Mouse (Mus musculus) T-cell, adult 2 months (primary cell): ENCODE measurements around the gene Gm45716.
"Not testable (repeated sequence)": the region's sequence is repeated elsewhere in the genome, so short reads cannot be mapped to it uniquely, and the experiment has no call there.

Experiments used
- DNase-seq: peaks from one replicate; pipeline ENCODE4 v3.0.0; 2022; ENCODE audit warnings: low spot score

Gm45716 gene

GRCm38 (mm10) chr11:90250189-90250588 is 62.7 kb downstream of the Gm45716 start:
- no peak for DNase-seq

GRCm38 (mm10) chr11:90250730-90251129 is 63.2 kb downstream of the Gm45716 start:
- peak; percentile 35 for DNase-seq

- no peak for DNase-seq
Observed at GRCm38 (mm10) chr11:90251923-90252322, 64.4 kb downstream of the Gm45716 start.

GRCm38 (mm10) chr11:90252366-90252765 is 64.9 kb downstream of the Gm45716 start:
- DNase-seq, result no peak

- no peak for DNase-seq
Observed at GRCm38 (mm10) chr11:90254536-90254935, 67.1 kb downstream of the Gm45716 start.

- DNase-seq, result no peak
Observed at GRCm38 (mm10) chr11:90255687-90256086, 68.2 kb downstream of the Gm45716 start.

GRCm38 (mm10) chr11:90256833-90257525 is 69.5 kb downstream of the Gm45716 start:
- DNase-seq, result peak; percentile 70

GRCm38 (mm10) chr11:90258321-90258927 is 70.9 kb downstream of the Gm45716 start:
- no peak for DNase-seq

- no peak for DNase-seq
Observed at GRCm38 (mm10) chr11:90259071-90259470, 71.6 kb downstream of the Gm45716 start.

- DNase-seq, result no peak
Observed at GRCm38 (mm10) chr11:90259826-90260225, 72.3 kb downstream of the Gm45716 start.

GRCm38 (mm10) chr11:90264180-90264579 is 76.7 kb downstream of the Gm45716 start:
- DNase-seq, result peak; percentile 76

- DNase-seq, result no peak
Observed at GRCm38 (mm10) chr11:90265581-90265980, 78.1 kb downstream of the Gm45716 start.

GRCm38 (mm10) chr11:90268934-90269333 is 81.5 kb downstream of the Gm45716 start:
- DNase-seq, result no peak

- DNase-seq, result no peak
Observed at GRCm38 (mm10) chr11:90269398-90270123, 82.1 kb downstream of the Gm45716 start.

- DNase-seq, result no peak
Observed at GRCm38 (mm10) chr11:90270132-90270877, 82.8 kb downstream of the Gm45716 start.

- no peak for DNase-seq
Observed at GRCm38 (mm10) chr11:90274187-90274586, 86.7 kb downstream of the Gm45716 start.

- no peak for DNase-seq
Observed at GRCm38 (mm10) chr11:90275663-90276062, 88.2 kb downstream of the Gm45716 start.

GRCm38 (mm10) chr11:90276150-90276549 is 88.7 kb downstream of the Gm45716 start:
- DNase-seq, result no peak

- no peak for DNase-seq
Observed at GRCm38 (mm10) chr11:90276561-90276960, 89.1 kb downstream of the Gm45716 start.

GRCm38 (mm10) chr11:90280069-90280468 is 92.6 kb downstream of the Gm45716 start:
- DNase-seq, result no peak

GRCm38 (mm10) chr11:90281943-90282342 is 94.5 kb downstream of the Gm45716 start:
- not testable (repeated sequence) for DNase-seq

GRCm38 (mm10) chr11:90283159-90283558 is 95.7 kb downstream of the Gm45716 start:
- DNase-seq, result no peak
